Mouse (Mus musculus): ENCODE data around the gene Olfr583. TPM values are rescaled to one million over a fixed set of nuclear protein-coding genes. Genes with fewer than 3 reads are reported as not detected.

Olfr583 gene
- polyA plus RNA-seq (2015; fragmentation: Nextera tagmentation; extraction: Ambion mirVana): not detected in 2 replicates

DNA sequence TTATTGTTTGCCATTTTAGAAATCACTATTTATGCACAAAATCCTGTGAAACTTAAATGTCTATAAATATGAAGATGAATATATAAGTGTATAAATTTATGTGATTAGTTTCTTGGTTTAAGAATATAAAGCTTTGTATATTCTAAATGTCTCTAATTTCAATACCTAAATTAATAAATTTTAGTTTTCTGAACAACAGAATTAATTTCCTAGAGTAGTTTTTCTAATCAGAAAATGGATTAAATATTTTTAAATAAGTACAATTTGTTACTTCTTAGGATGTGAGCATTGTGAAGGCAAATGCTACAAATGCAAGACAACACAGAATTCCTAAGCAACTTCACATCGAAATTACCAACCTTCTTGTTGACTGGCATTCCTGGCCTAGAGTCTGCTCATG is at the start of gene Olfr583:
Gene Olfr583, plus strand, starts transcription at position 301 of the 400 bp plus-strand sequence.
- Histone ChIP-seq H3K4me1 (no peaks in the 10 kb centered on the region), H3K9me3 (replicated peaks) (no peaks in the 10 kb centered on the region), H3K36me3 (no peaks in the 10 kb centered on the region), H3K9ac (no peak within 1 kb of the TSS), H3K4me2 (replicated peaks) (no peak within 1 kb of the TSS), H3K27me3 (no peaks in the 10 kb centered on the region), H3K27ac (replicated peaks) (no peak within 1 kb of the TSS), H3K4me3 (replicated peaks) (no peak within 1 kb of the TSS)
- 82% methylated on average over 1 of the region's 1 CpGs for WGBS
- ATAC-seq (ENCODE audit: insufficient number of reproducible peaks, low FRiP score, low TSS enrichment, low read depth): no peak

DNA sequence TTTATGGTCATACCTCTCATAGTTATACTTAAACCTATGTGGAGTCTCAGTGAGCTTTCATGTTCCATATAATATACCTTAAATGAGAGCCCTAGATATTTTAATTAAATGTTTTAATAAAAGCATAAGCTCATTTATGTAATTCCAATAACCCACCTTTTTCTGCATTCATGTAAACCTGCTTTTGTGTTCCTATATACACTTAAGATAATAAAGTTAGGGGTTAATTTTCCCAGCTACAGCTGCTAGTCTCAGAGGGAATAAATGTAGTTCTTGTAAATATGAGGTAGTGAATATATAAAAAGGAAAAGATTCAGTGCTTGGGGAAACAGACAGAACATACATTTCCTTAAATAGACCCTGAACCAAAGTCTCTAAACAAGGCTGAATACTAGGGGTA is 13.4 kb upstream of the Olfr583 start, which contains the start of gene Olfr582:
Gene Olfr582, plus strand, starts transcription at position 301 of the 400 bp plus-strand sequence.
- Histone ChIP-seq H3K36me3 (no peaks in the 10 kb centered on the region), H3K4me1 (no peaks in the 10 kb centered on the region), H3K27ac (replicated peaks) (no peak within 1 kb of the TSS), H3K4me2 (replicated peaks) (no peak within 1 kb of the TSS), H3K27me3 (no peaks in the 10 kb centered on the region), H3K9me3 (replicated peaks) (no peaks in the 10 kb centered on the region), H3K9ac (no peak within 1 kb of the TSS), H3K4me3 (replicated peaks) (no peak within 1 kb of the TSS)
- ATAC-seq (ENCODE audit: insufficient number of reproducible peaks, low FRiP score, low TSS enrichment, low read depth): no peak

DNA sequence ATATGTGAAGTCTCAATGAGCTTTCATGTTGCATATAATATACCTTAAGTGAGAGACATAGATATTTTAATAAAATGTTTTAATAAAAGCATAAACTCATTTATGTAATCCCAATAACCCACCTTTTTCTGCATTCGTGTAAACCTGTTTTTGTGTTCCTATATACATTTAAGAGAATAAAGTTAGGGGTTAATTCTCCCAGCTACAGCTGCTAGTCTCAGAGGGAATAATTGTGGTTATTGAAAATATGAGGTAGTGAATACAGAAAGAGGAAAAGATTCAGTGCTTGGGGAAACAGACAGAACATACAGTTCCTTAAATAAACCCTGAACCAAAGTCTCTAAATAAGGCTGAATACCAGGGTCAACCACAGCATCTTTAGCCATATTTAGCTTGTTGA is 30.5 kb downstream of the Olfr583 start, which contains the start of gene Olfr584:
Gene Olfr584, plus strand, starts transcription at position 301 of the 400 bp plus-strand sequence.
- Histone ChIP-seq H3K4me1 (no peaks in the 10 kb centered on the region), H3K4me3 (replicated peaks) (no peak within 1 kb of the TSS), H3K9me3 (replicated peaks) (no peaks in the 10 kb centered on the region), H3K9ac (no peak within 1 kb of the TSS), H3K27me3 (no peaks in the 10 kb centered on the region), H3K36me3 (no peaks in the 10 kb centered on the region), H3K4me2 (replicated peaks) (no peak within 1 kb of the TSS), H3K27ac (replicated peaks) (no peak within 1 kb of the TSS)
- no peak for ATAC-seq (ENCODE audit: insufficient number of reproducible peaks, low FRiP score, low TSS enrichment, low read depth)
- WGBS: 69% methylated on average over 1 of the region's 1 CpGs

DNA sequence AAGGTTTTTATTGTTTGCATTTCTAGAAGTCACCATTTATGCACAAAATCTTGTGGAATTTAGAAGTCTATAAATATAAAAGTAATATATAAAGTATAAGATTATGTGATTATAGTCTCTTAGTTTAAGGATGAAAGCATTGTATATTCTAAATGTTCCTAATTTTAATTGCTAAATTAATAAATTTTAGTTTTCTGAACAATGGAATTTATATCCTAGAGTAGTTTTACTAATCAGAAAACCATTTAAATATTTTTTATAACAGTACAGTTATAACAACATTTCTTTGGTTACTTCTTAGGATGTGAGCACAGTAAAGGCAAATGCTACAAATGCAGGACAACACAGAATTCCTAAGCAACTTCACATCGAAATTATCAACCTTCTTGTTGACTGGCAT is 46.3 kb downstream of the Olfr583 start, which contains the start of gene Olfr585:
Gene Olfr585, plus strand, starts transcription at position 301 of the 400 bp plus-strand sequence.
- WGBS: 69% methylated on average over 1 of the region's 1 CpGs
- Histone ChIP-seq H3K9ac (no peak within 1 kb of the TSS), H3K36me3 (no peaks in the 10 kb centered on the region), H3K9me3 (replicated peaks) (no peaks in the 10 kb centered on the region), H3K4me3 (replicated peaks) (no peak within 1 kb of the TSS), H3K4me1 (no peaks in the 10 kb centered on the region), H3K27me3 (no peaks in the 10 kb centered on the region), H3K27ac (replicated peaks) (no peak within 1 kb of the TSS), H3K4me2 (replicated peaks) (no peak within 1 kb of the TSS)
- ATAC-seq (ENCODE audit: insufficient number of reproducible peaks, low FRiP score, low TSS enrichment, low read depth): no peak

Other genes with a start within 250 kb of the Olfr583 start
- not detected in 2 replicates for gene Olfr564, start 247.8 kb upstream of the Olfr583 start, polyA plus RNA-seq (2015; fragmentation: Nextera tagmentation; extraction: Ambion mirVana)
- gene Olfr566, start 192.5 kb upstream of the Olfr583 start, polyA plus RNA-seq (2015; fragmentation: Nextera tagmentation; extraction: Ambion mirVana): 0.18 and 0.51 TPM in 2 replicates
- 0.18 TPM in 1 of 2 replicates, not detected in the other for gene Olfr568, start 174.2 kb upstream of the Olfr583 start, polyA plus RNA-seq (2015; fragmentation: Nextera tagmentation; extraction: Ambion mirVana)
- gene Olfr569, start 160.4 kb upstream of the Olfr583 start, polyA plus RNA-seq (2015; fragmentation: Nextera tagmentation; extraction: Ambion mirVana): 0.11 TPM in 1 of 2 replicates, not detected in the other
- 0.38 and 0.67 TPM in 2 replicates for gene Olfr570, start 156.7 kb upstream of the Olfr583 start, polyA plus RNA-seq (2015; fragmentation: Nextera tagmentation; extraction: Ambion mirVana)
- gene Olfr571, start 133.8 kb upstream of the Olfr583 start, polyA plus RNA-seq (2015; fragmentation: Nextera tagmentation; extraction: Ambion mirVana): 0.08 and 0.09 TPM in 2 replicates
- gene Olfr572, start 126.9 kb upstream of the Olfr583 start, polyA plus RNA-seq (2015; fragmentation: Nextera tagmentation; extraction: Ambion mirVana): not detected in 2 replicates
- not detected in 2 replicates for gene Olfr573-ps1, start 108.7 kb upstream of the Olfr583 start, polyA plus RNA-seq (2015; fragmentation: Nextera tagmentation; extraction: Ambion mirVana)
- not detected in 2 replicates for gene Olfr574, start 102.8 kb upstream of the Olfr583 start, polyA plus RNA-seq (2015; fragmentation: Nextera tagmentation; extraction: Ambion mirVana)
- not detected in 2 replicates for gene Olfr575, start 92.5 kb upstream of the Olfr583 start, polyA plus RNA-seq (2015; fragmentation: Nextera tagmentation; extraction: Ambion mirVana)
- gene Olfr576, start 88.6 kb upstream of the Olfr583 start, polyA plus RNA-seq (2015; fragmentation: Nextera tagmentation; extraction: Ambion mirVana): not detected in 2 replicates
- gene Olfr577, start 75.4 kb upstream of the Olfr583 start, polyA plus RNA-seq (2015; fragmentation: Nextera tagmentation; extraction: Ambion mirVana): 0.05 TPM in 1 of 2 replicates, not detected in the other
- gene Olfr578, start 62.0 kb upstream of the Olfr583 start, polyA plus RNA-seq (2015; fragmentation: Nextera tagmentation; extraction: Ambion mirVana): 0.71 and 0.87 TPM in 2 replicates
- gene Olfr582, start 13.3 kb upstream of the Olfr583 start, polyA plus RNA-seq (2015; fragmentation: Nextera tagmentation; extraction: Ambion mirVana): 0.05 and 0.11 TPM in 2 replicates
- 0.08 TPM in 1 of 2 replicates, not detected in the other for gene Olfr584, start 30.6 kb downstream of the Olfr583 start, polyA plus RNA-seq (2015; fragmentation: Nextera tagmentation; extraction: Ambion mirVana)
- not detected in 2 replicates for gene Olfr585, start 46.4 kb downstream of the Olfr583 start, polyA plus RNA-seq (2015; fragmentation: Nextera tagmentation; extraction: Ambion mirVana)
- gene Olfr586, start 74.3 kb downstream of the Olfr583 start, polyA plus RNA-seq (2015; fragmentation: Nextera tagmentation; extraction: Ambion mirVana): not detected in 2 replicates
- gene Olfr588-ps1, start 89.6 kb downstream of the Olfr583 start, polyA plus RNA-seq (2015; fragmentation: Nextera tagmentation; extraction: Ambion mirVana): not detected in 2 replicates
- not detected in 2 replicates for gene Olfr589, start 105.1 kb downstream of the Olfr583 start, polyA plus RNA-seq (2015; fragmentation: Nextera tagmentation; extraction: Ambion mirVana)
- 0.12 and 0.16 TPM in 2 replicates for gene Olfr591, start 127.0 kb downstream of the Olfr583 start, polyA plus RNA-seq (2015; fragmentation: Nextera tagmentation; extraction: Ambion mirVana)
- gene Olfr592, start 133.5 kb downstream of the Olfr583 start, polyA plus RNA-seq (2015; fragmentation: Nextera tagmentation; extraction: Ambion mirVana): 0.12 TPM in 1 of 2 replicates, not detected in the other
- not detected in 2 replicates for gene Olfr593, start 160.6 kb downstream of the Olfr583 start, polyA plus RNA-seq (2015; fragmentation: Nextera tagmentation; extraction: Ambion mirVana)
- 0.15 and 0.24 TPM in 2 replicates for gene Olfr594, start 165.7 kb downstream of the Olfr583 start, polyA plus RNA-seq (2015; fragmentation: Nextera tagmentation; extraction: Ambion mirVana)
- not detected in 2 replicates for gene Usp17ld, start 201.2 kb downstream of the Olfr583 start, polyA plus RNA-seq (2015; fragmentation: Nextera tagmentation; extraction: Ambion mirVana)